Mouse (Mus musculus) left cerebral cortex, adult 8-10 months (tissue): ENCODE measurements around the gene Rbpj. TPM values are rescaled to one million over a fixed set of nuclear protein-coding genes. Genes with fewer than 3 reads are reported as not detected.

Experiments
- total RNA-seq, 4 experiments: library from RNA; stranded (reverse); gene quantifications; 2 replicates each; pipeline ENCODE4 v1.2.4; 2022

Rbpj gene
- total RNA-seq, 4 experiments from 2014 or later = 24.7 to 33.8 (median 28.9) TPM

Other genes starting within 250 kb of the Rbpj start
- 10 to 100 TPM; 38.0 to 43.3 (median 40.1) TPM for gene Smim20, start 199.1 kb upstream of the Rbpj start, total RNA-seq
- gene Cckar, start 241.6 kb downstream of the Rbpj start, total RNA-seq = under 1 TPM in 3 of 4 experiments, not detected in 1; 0.28 to 0.77 (median 0.43) TPM